Mouse (Mus musculus) heart, postnatal 0 days (tissue): ENCODE data around the gene Rad18. TPM values are rescaled to one million over a fixed set of nuclear protein-coding genes. Genes with fewer than 3 reads are reported as not detected.

ENCODE experiments used
- ATAC-seq: fragments of 200-750 bp; cut with Nextera tagmentation; 2 replicates; pipeline ENCODE4 v1.8.0; 2017; ENCODE audit warnings: low read depth, moderate number of reproducible peaks, moderate library complexity; ENCODE audit not compliant: insufficient read depth
- DNase-seq: peaks from one replicate; pipeline ENCODE4 v3.0.0-alpha.2; 2016; ENCODE audit warnings: low spot score
- H3K27ac ChIP-seq: fragments of 300-500 bp; sonication (generic); 2 replicates; pipeline ENCODE4 v1.5.1; 2014; ENCODE audit warnings: low read depth, mild to moderate bottlenecking
- H3K27me3 ChIP-seq: fragments of 300-500 bp; sonication (generic); 2 replicates; pipeline ENCODE4 v1.6.1; 2014; ENCODE audit warnings: low read length, mixed read lengths; ENCODE audit not compliant: control insufficient read depth, insufficient read depth
- H3K36me3 ChIP-seq: fragments of 300-500 bp; sonication (generic); replicated peaks from 2 replicates; pipeline ENCODE4 v1.6.1; 2014; ENCODE audit warnings: low read length, mixed read lengths; ENCODE audit not compliant: control insufficient read depth, insufficient read depth
- H3K4me1 ChIP-seq: fragments of 300-500 bp; sonication (generic); 2 replicates; pipeline ENCODE4 v1.6.1; 2014; ENCODE audit warnings: antibody characterized with exemption; ENCODE audit not compliant: control insufficient read depth, insufficient read depth
- H3K4me2 ChIP-seq: fragments of 300-500 bp; sonication (generic); 2 replicates; pipeline ENCODE4 v1.6.1; 2014; ENCODE audit warnings: low read depth, mild to moderate bottlenecking, low read length, moderate library complexity
- H3K4me3 ChIP-seq: fragments of 300-500 bp; sonication (generic); 2 replicates; pipeline ENCODE4 v1.5.1; 2014; ENCODE audit warnings: low read depth, low read length
- H3K9ac ChIP-seq: fragments of 300-500 bp; sonication (generic); replicated peaks from 2 replicates; pipeline ENCODE4 v1.6.1; 2014; ENCODE audit warnings: low read depth, low read length, mixed read lengths
- H3K9me3 ChIP-seq: fragments of 300-500 bp; sonication (generic); replicated peaks from 2 replicates; pipeline ENCODE4 v1.6.1; 2016; ENCODE audit warnings: low read length; ENCODE audit not compliant: control insufficient read depth
- CTCF ChIP-seq: IDR thresholded peaks from 2 replicates; pipeline ENCODE4 v1.5.1; 2016; ENCODE audit warnings: antibody characterized with exemption, control low read depth, low read depth
- EP300 ChIP-seq: IDR thresholded peaks from 2 replicates; pipeline ENCODE4 v1.6.1; 2016; ENCODE audit warnings: antibody characterized with exemption, low read depth
- WGBS: fragments of 180-500 bp; shearing (Covaris S2); extraction: QIAGEN DNeasy Blood & Tissue Kit; methylation state at CpG from one replicate; pipeline ENCODE4 v1.1.7; 2014; 5-methylcytosine and 5-hydroxymethylcytosine counted together
- polyA plus RNA-seq: library from polyadenylated mRNA; unstranded; fragments of >200 nt; fragmentation: Nextera tagmentation; extraction: Ambion mirVana; gene quantifications from 2 replicates; pipeline ENCODE4 v1.2.1, GENCODE M21; 2015
- total RNA-seq: library from RNA; depleted of rRNA; stranded (reverse); fragments of >200 nt; gene quantifications from 2 replicates; pipeline ENCODE4 v1.2.3, GENCODE M21; 2014; ENCODE audit warnings: low replicate concordance

Gene Rad18
- total and polyA plus RNA-seq, 2 experiments from 2014 or later, result 7.6 to 8.7 TPM

DNA sequence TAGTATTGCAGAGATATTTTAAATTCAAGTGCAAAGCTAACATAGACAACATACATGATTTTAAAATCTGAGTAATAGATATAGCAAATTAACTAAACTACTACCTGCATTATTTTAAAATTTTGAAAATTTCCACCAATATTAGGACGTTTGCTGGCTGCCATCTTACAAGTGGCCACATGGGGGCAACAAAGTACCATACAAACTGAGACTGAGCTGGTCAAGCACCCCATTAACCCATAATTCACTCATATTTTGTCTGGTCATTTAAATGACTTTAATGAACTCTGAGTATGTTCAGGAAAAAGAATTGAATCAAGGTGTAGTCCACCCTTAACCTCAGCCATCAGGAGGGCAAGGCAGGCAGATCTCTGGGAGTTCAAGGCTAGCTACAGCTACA is 3.9 kb upstream of the Rad18 start:
- no peaks in the 10 kb centered on the region for H3K9me3 ChIP-seq
- DNase-seq, result peak; percentile 19
- 0% methylated on average over 1 of the region's 1 CpGs for WGBS
- H3K27me3 ChIP-seq, result no peaks in the 10 kb centered on the region
- no peaks in the 10 kb centered on the region for H3K36me3 ChIP-seq
- H3K9ac ChIP-seq, result no peak overlapping the region
- H3K4me3 ChIP-seq, result no peak overlapping the region
- no peak overlapping the region for H3K4me2 ChIP-seq
- H3K27ac ChIP-seq, result no peak overlapping the region
- TF ChIP-seq EP300 (no peak), CTCF (peak; percentile 82)
- ATAC-seq, result no peak
- H3K4me1 ChIP-seq, result peaks cover 6% of the 10 kb centered on the region; the same call in 1 of the 2 replicates

DNA sequence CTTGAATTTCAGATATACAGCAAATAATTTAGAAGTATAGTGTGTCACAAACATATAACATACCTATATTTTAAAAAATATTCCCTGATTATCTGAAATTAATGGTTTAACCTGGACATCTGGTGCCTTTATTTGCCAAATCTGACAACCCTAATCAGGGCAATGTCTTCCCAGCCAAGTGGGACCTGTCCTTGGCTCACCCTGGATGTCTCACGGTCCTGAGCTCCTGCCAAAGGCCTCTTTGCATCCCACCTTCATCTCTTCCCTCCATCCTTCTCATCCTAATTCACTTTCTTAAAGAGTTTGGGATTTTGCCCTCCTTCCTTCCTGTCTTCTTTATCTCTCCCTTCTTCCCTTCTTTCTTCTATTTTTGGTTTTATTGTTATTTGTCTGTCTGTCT is 2.6 kb upstream of the Rad18 start:
- no peak for DNase-seq
- no peak for ATAC-seq
- H3K36me3 ChIP-seq, result no peaks in the 10 kb centered on the region
- H3K4me2 ChIP-seq, result no peak overlapping the region
- H3K27me3 ChIP-seq, result no peaks in the 10 kb centered on the region
- H3K4me1 ChIP-seq, result peaks cover 6% of the 10 kb centered on the region; the same call in 1 of the 2 replicates
- H3K27ac ChIP-seq, result no peak overlapping the region
- WGBS, result 46% methylated on average over 1 of the region's 1 CpGs
- no peak overlapping the region for H3K4me3 ChIP-seq
- H3K9ac ChIP-seq, result no peak overlapping the region
- no peak for TF ChIP-seq EP300
- no peak for TF ChIP-seq CTCF
- no peaks in the 10 kb centered on the region for H3K9me3 ChIP-seq

DNA sequence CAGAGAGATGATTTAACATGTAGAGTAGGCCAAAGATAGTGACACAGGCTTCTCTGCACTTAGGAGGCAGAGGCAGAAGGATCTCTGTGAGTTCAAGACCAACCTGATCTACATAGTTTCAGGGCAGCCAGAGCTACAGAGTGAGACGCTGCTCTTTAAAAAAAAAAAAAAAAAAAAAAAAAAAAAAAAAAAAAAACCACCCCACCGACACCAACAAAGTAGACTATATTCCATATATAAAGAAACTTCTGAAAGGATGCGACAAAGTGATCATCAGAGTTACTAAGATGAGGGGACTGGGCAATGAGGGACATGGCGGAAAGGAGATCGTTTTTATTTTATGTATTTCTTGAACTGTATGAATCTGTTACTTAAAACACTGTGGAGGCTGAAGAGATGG is 2.0 kb downstream of the Rad18 start:
- Histone ChIP-seq H3K27ac (no peak overlapping the region), H3K4me3 (no peak overlapping the region), H3K4me2 (no peak overlapping the region), H3K9ac (no peak overlapping the region), H3K4me1 (peaks cover 6% of the 10 kb centered on the region; the same call in 1 of the 2 replicates), H3K9me3 (no peaks in the 10 kb centered on the region), H3K36me3 (peaks cover 5% of the 10 kb centered on the region; the same call in 1 of the 2 replicates), H3K27me3 (no peaks in the 10 kb centered on the region)
- 84% methylated on average over 5 of the region's 5 CpGs for WGBS
- TF ChIP-seq CTCF, result no peak
- TF ChIP-seq EP300, result no peak
- DNase-seq (no peak), ATAC-seq (no peak)

DNA sequence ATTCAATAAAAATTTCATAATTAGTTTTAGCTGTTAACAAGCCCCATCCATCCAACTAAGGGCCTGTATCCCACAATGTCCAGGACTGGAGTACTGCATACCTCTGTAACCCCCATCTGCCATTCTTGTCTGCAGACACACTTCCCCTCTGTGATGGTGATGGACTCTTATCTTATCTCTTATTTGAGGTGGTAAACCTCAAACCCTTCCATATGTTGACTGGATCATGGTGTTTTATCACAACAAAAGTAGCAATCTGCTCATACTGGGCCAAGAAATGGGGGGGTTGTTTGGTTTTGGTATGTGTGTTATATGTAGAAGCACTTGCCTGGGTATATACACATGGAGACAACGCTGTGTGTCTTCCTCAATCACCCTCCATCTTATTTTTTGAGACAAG is 5.0 kb downstream of the Rad18 start:
- H3K9ac ChIP-seq, result no peak overlapping the region
- peaks cover 5% of the 10 kb centered on the region; the same call in 1 of the 2 replicates for H3K36me3 ChIP-seq
- H3K4me3 ChIP-seq, result no peak overlapping the region
- no peak for DNase-seq
- WGBS, result 94% methylated on average over 1 of the region's 1 CpGs
- H3K4me1 ChIP-seq, result peaks cover 6% of the 10 kb centered on the region; the same call in 1 of the 2 replicates
- no peak overlapping the region for H3K27ac ChIP-seq
- TF ChIP-seq EP300, result no peak
- TF ChIP-seq CTCF, result no peak
- no peaks in the 10 kb centered on the region for H3K27me3 ChIP-seq
- H3K4me2 ChIP-seq, result no peak overlapping the region
- ATAC-seq, result no peak
- H3K9me3 ChIP-seq, result no peaks in the 10 kb centered on the region

DNA sequence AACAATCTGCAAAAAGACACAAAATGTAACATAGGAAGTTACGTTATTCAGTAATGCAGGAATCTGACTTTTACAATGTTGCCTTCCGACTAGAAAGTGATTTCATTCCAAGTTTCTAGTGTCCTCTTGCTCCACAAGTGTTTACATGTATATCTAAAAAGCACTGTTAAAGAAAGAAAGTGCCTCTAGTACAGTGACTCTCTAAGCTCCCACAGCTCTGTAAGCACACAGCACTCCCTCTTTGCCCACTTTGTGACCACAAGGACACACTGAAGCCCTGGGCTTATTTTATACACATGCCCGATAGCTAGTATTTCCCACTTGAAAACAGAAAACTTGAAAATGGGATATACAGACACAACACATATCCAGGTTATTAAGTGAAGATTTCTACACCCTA is 8.5 kb downstream of the Rad18 start:
- no peak for TF ChIP-seq EP300
- no peak for TF ChIP-seq CTCF
- H3K4me1 ChIP-seq, result no peaks in the 10 kb centered on the region
- H3K27me3 ChIP-seq, result no peaks in the 10 kb centered on the region
- ATAC-seq (no peak), DNase-seq (no peak)
- no peak overlapping the region for H3K9ac ChIP-seq
- no peak overlapping the region for H3K4me2 ChIP-seq
- peaks cover 5% of the 10 kb centered on the region; the same call in 1 of the 2 replicates for H3K36me3 ChIP-seq
- WGBS, result 88% methylated on average over 3 of the region's 3 CpGs
- H3K4me3 ChIP-seq, result no peak overlapping the region
- H3K9me3 ChIP-seq, result no peaks in the 10 kb centered on the region
- H3K27ac ChIP-seq, result no peak overlapping the region

DNA sequence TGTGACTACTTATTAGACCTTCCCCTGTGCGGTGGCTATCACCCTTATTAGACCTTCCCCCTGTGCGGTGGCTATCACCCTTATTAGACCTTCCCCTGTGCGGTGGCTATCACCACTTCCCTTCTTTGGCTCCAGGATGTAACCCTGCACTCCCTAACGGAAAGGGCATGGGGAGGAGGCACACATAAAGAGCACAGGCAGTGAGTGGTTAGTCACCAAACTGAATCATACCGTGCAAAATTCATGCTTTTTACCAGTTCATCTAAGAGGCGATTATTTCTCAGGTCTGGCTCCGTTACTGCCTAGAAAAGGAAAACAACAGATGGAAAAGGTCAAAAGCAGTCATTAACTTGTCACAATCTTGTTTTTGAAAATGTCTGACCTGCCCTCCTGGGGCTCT is 10.0 kb downstream of the Rad18 start:
- 60% methylated on average over 7 of the region's 7 CpGs for WGBS
- Histone ChIP-seq H3K27me3 (no peaks in the 10 kb centered on the region), H3K4me2 (no peak overlapping the region), H3K36me3 (peaks cover 11% of the 10 kb centered on the region), H3K9me3 (no peaks in the 10 kb centered on the region), H3K27ac (no peak overlapping the region), H3K9ac (no peak overlapping the region), H3K4me1 (no peaks in the 10 kb centered on the region), H3K4me3 (no peak overlapping the region)
- DNase-seq (no peak), ATAC-seq (no peak)
- TF ChIP-seq CTCF, result no peak
- no peak for TF ChIP-seq EP300
